Mouse (Mus musculus): ENCODE data around the gene Serpina16. TPM values are rescaled to one million over a fixed set of nuclear protein-coding genes. Genes with fewer than 3 reads are reported as not detected.

Gene Serpina16
- total RNA-seq (2012; rRNA removed): not detected in 2 replicates
- polyA plus RNA-seq (2012; ENCODE audit: insufficient read depth in 1 of 2, insufficient read length in 2 of 2, low read depth in 1 of 2, low replicate concordance in 2 of 2, missing spikeins in 1 of 2): not detected

- Histone ChIP-seq H3K9me3 (replicated peaks; ENCODE audit: insufficient read depth, low read length) (no peaks in the 10 kb centered on the region), H3K9ac (ENCODE audit: control insufficient read depth, low read depth, low read length, poor library complexity, severe bottlenecking) (no peak within 1 kb of the TSS), H3K36me3 (ENCODE audit: control insufficient read depth in 1 of 2, insufficient read depth in 2 of 2, low read length in 2 of 2) (no peaks in the 10 kb centered on the region), H3K4me3 (ENCODE audit: control insufficient read depth in 1 of 2, insufficient read depth in 1 of 2, low read depth in 2 of 2, low read length in 2 of 2) (no peak within 1 kb of the TSS), H3K79me2 (ENCODE audit: control insufficient read depth, insufficient read depth, low read length, poor library complexity) (no peaks in the 10 kb centered on the region), H3K4me1 (ENCODE audit: control insufficient read depth in 1 of 2, insufficient read depth in 2 of 2, low read length in 2 of 2) (no peaks in the 10 kb centered on the region), H3K27me3 (ENCODE audit: control insufficient read depth in 1 of 2, insufficient read depth in 2 of 2, low read length in 2 of 2) (no peaks in the 10 kb centered on the region), H3K27ac (ENCODE audit: control insufficient read depth, low read depth, low read length) (no peak within 1 kb of the TSS)
- DNase-seq (ENCODE audit: low read depth, low spot score): no peak
- no peak for TF ChIP-seq ZMIZ1 (IDR thresholded peaks at IDR 0.05; ENCODE audit: low read depth, low read length)
- TF ChIP-seq SIN3A (IDR thresholded peaks at IDR 0.05; ENCODE audit: low read length): no peak
- no peak for TF ChIP-seq ELF1 (IDR thresholded peaks at IDR 0.05; ENCODE audit: low read depth, low read length)
- no peak for TF ChIP-seq HCFC1 (IDR thresholded peaks at IDR 0.05; ENCODE audit: low read depth, low read length)
- no peak for TF ChIP-seq ZC3H11A (IDR thresholded peaks at IDR 0.05; ENCODE audit: low read depth, low read length)
- no peak for TF ChIP-seq NRF1 (IDR thresholded peaks at IDR 0.05; ENCODE audit: insufficient read depth, low read depth, low read length, poor library complexity, severe bottlenecking)
- TF ChIP-seq MAX (IDR thresholded peaks at IDR 0.05; ENCODE audit: low read length): no peak
- TF ChIP-seq CTCF (IDR thresholded peaks at IDR 0.05 in 2 of 3, conservative IDR thresholded peaks at IDR 0.05 in 1 of 3; ENCODE audit: control insufficient read depth in 1 of 3, insufficient read depth in 1 of 3, low read depth in 2 of 3, low read length in 3 of 3, poor library complexity in 1 of 3, severe bottlenecking in 1 of 3): no peak
- TF ChIP-seq RAD21 (IDR thresholded peaks at IDR 0.05; ENCODE audit: low read depth, low read length): no peak
- TF ChIP-seq MEF2A (IDR thresholded peaks at IDR 0.05; ENCODE audit: extremely low read depth, insufficient replicate concordance, low read depth, low read length, poor library complexity, severe bottlenecking): no peak
- no peak for TF ChIP-seq ZNF384 (IDR thresholded peaks at IDR 0.05; ENCODE audit: low read depth, low read length)
- TF ChIP-seq MAFK (IDR thresholded peaks at IDR 0.05; ENCODE audit: borderline replicate concordance, low read depth, low read length): no peak
- no peak for TF ChIP-seq E2F4 (IDR thresholded peaks at IDR 0.05; ENCODE audit: borderline replicate concordance, low read depth, low read length)
- TF ChIP-seq GATA1 (IDR thresholded peaks at IDR 0.05; ENCODE audit: low read depth, low read length): no peak
Measured at GRCm38 (mm10) chr12:103676039-103676438, at the start of gene Serpina16. Serpina16 (minus strand) TSS chr12:103676139.

DNA sequence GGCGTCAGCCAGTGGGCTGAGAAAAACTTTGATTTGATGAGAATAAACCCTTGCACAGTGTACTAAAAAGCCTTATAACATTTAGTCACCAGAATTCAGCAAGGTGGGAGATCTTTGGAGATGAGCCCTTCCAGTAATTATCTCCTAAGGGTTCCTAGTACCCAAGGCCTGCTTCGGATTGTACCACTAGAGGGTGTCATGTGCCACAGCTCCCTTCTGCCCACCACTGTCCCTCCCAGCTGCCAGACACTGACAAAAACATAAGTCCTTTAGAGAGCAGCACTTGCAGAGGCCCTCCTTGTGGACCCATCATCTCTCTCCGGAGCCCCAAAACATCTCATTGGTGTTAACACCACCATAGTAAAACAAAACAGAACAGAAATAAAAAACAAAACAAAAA, 35.6 kb upstream of the Serpina16 start:
- Histone ChIP-seq H3K9ac (ENCODE audit: control insufficient read depth, low read depth, low read length, poor library complexity, severe bottlenecking) (no peak overlapping the region), H3K9me3 (replicated peaks; ENCODE audit: insufficient read depth, low read length) (no peaks in the 10 kb centered on the region)
- no peak for DNase-seq (ENCODE audit: low read depth, low spot score)

More for the DNA sequence above, 35.6 kb upstream of the Serpina16 start:
- Histone ChIP-seq H3K4me1 (ENCODE audit: control insufficient read depth in 1 of 2, insufficient read depth in 2 of 2, low read length in 2 of 2) (no peaks in the 10 kb centered on the region), H3K36me3 (ENCODE audit: control insufficient read depth in 1 of 2, insufficient read depth in 2 of 2, low read length in 2 of 2) (no peaks in the 10 kb centered on the region), H3K27ac (ENCODE audit: control insufficient read depth, low read depth, low read length) (no peak overlapping the region), H3K27me3 (ENCODE audit: control insufficient read depth in 1 of 2, insufficient read depth in 2 of 2, low read length in 2 of 2) (no peaks in the 10 kb centered on the region), H3K79me2 (ENCODE audit: control insufficient read depth, insufficient read depth, low read length, poor library complexity) (no peaks in the 10 kb centered on the region), H3K4me3 (ENCODE audit: control insufficient read depth in 1 of 2, insufficient read depth in 1 of 2, low read depth in 2 of 2, low read length in 2 of 2) (no peak overlapping the region)
- no peak for TF ChIP-seq UBTF (IDR thresholded peaks at IDR 0.05; ENCODE audit: borderline replicate concordance, insufficient read depth, low read depth, low read length)
- TF ChIP-seq USF2 (IDR thresholded peaks at IDR 0.05; ENCODE audit: borderline replicate concordance in 1 of 2, insufficient read depth in 1 of 2, low read depth in 1 of 2, low read length in 2 of 2): no peak
- no peak for TF ChIP-seq NELFE (IDR thresholded peaks at IDR 0.05; ENCODE audit: low read depth, low read length)
- no peak for TF ChIP-seq ZNF384 (IDR thresholded peaks at IDR 0.05; ENCODE audit: low read depth, low read length)
- TF ChIP-seq GABPA (IDR thresholded peaks at IDR 0.05; ENCODE audit: low read depth, low read length): no peak
- no peak for TF ChIP-seq MYC (IDR thresholded peaks at IDR 0.05; ENCODE audit: low read depth, low read length)
- TF ChIP-seq CHD2 (IDR thresholded peaks at IDR 0.05; ENCODE audit: low read length): no peak
- no peak for TF ChIP-seq RCOR1 (IDR thresholded peaks at IDR 0.05; ENCODE audit: low read depth, low read length)
- TF ChIP-seq TAL1 (IDR thresholded peaks at IDR 0.05; ENCODE audit: low read length): no peak
- no peak for TF ChIP-seq POLR2AphosphoS2 (IDR thresholded peaks at IDR 0.05; ENCODE audit: low read length)
- TF ChIP-seq POLR2A (IDR thresholded peaks at IDR 0.05; ENCODE audit: control insufficient read depth in 1 of 2, insufficient read depth in 1 of 2, low read depth in 1 of 2, low read length in 2 of 2, poor library complexity in 1 of 2): no peak
- TF ChIP-seq CHD1 (IDR thresholded peaks at IDR 0.05; ENCODE audit: low read depth, low read length): no peak
- no peak for TF ChIP-seq ZMIZ1 (IDR thresholded peaks at IDR 0.05; ENCODE audit: low read depth, low read length)
- no peak for TF ChIP-seq MAX (IDR thresholded peaks at IDR 0.05; ENCODE audit: low read length)
- no peak for TF ChIP-seq E2F4 (IDR thresholded peaks at IDR 0.05; ENCODE audit: borderline replicate concordance, low read depth, low read length)
- no peak for TF ChIP-seq MXI1 (IDR thresholded peaks at IDR 0.05; ENCODE audit: low read depth, low read length)
- no peak for TF ChIP-seq MAFK (IDR thresholded peaks at IDR 0.05; ENCODE audit: borderline replicate concordance, low read depth, low read length)
- no peak for TF ChIP-seq ZC3H11A (IDR thresholded peaks at IDR 0.05; ENCODE audit: low read depth, low read length)
- no peak for TF ChIP-seq EP300 (IDR thresholded peaks at IDR 0.05; ENCODE audit: low read depth in 1 of 2, low read length in 2 of 2)
- no peak for TF ChIP-seq ZKSCAN1 (IDR thresholded peaks at IDR 0.05; ENCODE audit: low read depth, low read length)

Measured in MEL (cell line).